Mouse (Mus musculus) liver, postnatal 0 days (tissue): ENCODE data around the gene Opa3.

ENCODE experiments used
- CTCF ChIP-seq: sonication (generic); IDR thresholded peaks from 2 replicates; pipeline ENCODE4 v1.5.1; 2016; ENCODE audit warnings: antibody characterized with exemption, low read depth
- EP300 ChIP-seq: IDR thresholded peaks from 2 replicates; pipeline ENCODE4 v1.6.1; 2016; ENCODE audit warnings: antibody characterized with exemption, low read depth, mild to moderate bottlenecking

DNA sequence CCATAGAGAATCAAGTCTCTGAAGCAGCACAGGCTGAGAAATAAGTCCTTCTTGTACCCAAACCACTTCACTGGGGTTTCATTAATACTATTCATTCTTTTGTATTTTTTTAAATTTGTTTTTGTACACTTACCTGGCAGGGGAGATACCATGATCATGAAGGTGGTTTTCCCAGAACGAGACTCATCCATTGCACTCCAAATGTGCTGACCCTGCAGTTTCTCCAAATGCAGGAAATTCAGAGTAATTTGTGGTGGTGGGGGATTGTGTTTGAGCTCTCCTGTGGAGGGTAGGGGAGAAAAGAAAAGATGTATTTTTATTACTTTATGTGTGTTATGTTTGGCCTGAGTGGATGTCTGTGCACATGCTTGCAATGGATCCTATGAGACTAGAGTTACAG, 13.9 kb downstream of the Opa3 start:
- TF ChIP-seq EP300 (no peak), CTCF (no peak)
